Mouse (Mus musculus) ES-Bruce4 (cell line): ENCODE data around the gene N4bp2l1.

ENCODE experiments used
- CTCF ChIP-seq: IDR thresholded peaks from one replicate; pipeline ENCODE4 v1.8.1; 2011; ENCODE audit warnings: low read depth, low read length
- EP300 ChIP-seq: IDR thresholded peaks from 2 replicates; pipeline ENCODE4 v1.6.1; 2011; ENCODE audit warnings: low read depth, low read length; ENCODE audit not compliant: insufficient read depth
- POLR2A ChIP-seq: IDR thresholded peaks from one replicate; pipeline ENCODE4 v1.8.1; 2011; ENCODE audit warnings: low read length; ENCODE audit not compliant: insufficient read depth

- TF ChIP-seq EP300: no peak
- no peak for TF ChIP-seq CTCF
- no peak for TF ChIP-seq POLR2A
These were observed 3.9 kb downstream of the N4bp2l1 start for GRCm38 (mm10) chr5:150592904-150593755.
